Mouse (Mus musculus): ENCODE measurements around the gene Thrsp.
"Not testable (repeated sequence)": the region's sequence is repeated elsewhere in the genome, so short reads cannot be mapped to it uniquely, and the experiment has no call there.

Thrsp gene

GRCm38 (mm10) chr7:97416906-97417777, at the start of gene Thrsp:
Gene Thrsp (minus strand): TSS chr7:97417730.
- no peak for DNase-seq (ENCODE audit: low spot score in 2 of 2)

- DNase-seq (ENCODE audit: low spot score in 2 of 2) = no peak
Observed at GRCm38 (mm10) chr7:97455577-97455976, 38.0 kb upstream of the Thrsp start.

DNA sequence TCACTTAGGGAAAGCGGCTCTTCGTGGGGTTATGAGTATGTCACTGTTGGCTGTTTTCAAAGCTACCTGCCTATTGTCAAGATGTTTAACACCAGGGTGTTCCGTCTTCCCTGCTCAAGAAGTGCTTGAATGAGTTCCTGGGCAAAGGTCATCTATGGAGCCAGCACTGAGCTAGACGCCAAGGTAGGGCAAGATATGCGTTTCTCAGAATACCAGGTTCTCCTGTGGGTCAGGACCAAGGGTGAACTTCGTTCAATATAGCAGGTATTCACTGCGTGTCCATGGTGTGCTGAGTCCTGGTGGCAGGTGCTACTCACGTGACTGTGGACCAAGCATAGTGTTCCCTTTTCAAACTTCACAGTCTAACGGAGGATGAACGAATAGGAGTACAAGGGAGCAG, 37.3 kb upstream of the Thrsp start:
- no peak for DNase-seq (ENCODE audit: low spot score in 2 of 2)

DNA sequence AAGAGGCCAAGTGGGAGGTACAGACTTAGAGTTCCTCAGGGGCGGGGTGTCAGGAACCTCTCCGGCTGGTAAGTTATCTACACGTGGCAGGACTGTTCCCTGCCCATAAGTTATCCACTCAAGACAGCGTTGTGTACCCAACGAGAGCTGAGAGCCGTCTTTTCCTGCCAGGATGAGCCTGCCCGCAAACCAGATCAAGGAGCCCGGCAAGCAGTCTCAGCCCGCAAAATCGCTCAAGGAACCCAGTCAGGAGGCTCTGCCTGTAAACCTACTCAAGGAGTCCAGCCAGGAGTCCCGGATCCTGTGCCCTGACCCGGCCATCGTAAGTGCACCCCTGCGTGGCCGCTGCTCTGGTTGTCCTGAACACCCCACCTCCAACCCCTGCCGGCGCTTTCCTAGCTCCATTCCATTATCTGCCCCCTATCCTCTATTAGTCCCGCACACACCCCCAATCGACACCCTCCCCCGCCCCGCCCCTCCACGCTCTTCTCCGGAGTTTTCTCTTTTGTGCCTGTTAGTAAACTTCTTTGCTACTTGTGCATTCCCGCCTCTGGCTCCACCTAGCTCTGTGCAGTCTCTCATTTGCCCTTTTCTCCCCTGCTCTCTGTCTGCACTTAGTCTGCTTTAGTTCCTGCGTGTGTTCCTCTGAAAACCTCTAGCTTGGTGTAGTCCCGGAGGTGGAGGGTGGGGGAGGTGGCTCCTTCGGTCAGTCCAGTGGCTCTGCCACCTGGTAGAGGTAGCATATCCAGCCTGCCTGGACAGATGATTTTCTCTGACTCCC, 35.8 kb upstream of the Thrsp start:
- peak in 1 of 2 experiments; percentile 23 for DNase-seq (ENCODE audit: low spot score in 2 of 2)

DNA sequence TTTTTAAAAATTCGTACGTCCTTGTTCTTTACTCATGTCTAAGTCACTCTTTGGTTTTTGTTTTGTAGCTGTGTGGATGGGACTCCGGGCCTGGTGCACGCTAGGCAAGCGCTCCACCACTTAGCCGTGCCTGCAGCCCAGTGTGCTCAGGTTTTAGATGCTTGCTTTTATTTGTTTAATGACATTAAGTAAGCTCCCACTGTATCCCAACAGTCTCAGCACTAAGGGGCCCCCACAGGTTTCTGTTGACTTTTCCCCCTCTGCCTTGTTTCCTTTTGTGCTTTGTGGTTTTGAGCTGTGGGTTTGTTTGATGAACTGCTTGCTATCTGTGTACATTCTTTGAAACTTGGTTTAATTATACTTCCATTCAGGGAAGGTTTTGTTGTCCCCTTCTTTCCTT, 34.7 kb upstream of the Thrsp start:
- no peak for DNase-seq (ENCODE audit: low spot score in 2 of 2)

DNA sequence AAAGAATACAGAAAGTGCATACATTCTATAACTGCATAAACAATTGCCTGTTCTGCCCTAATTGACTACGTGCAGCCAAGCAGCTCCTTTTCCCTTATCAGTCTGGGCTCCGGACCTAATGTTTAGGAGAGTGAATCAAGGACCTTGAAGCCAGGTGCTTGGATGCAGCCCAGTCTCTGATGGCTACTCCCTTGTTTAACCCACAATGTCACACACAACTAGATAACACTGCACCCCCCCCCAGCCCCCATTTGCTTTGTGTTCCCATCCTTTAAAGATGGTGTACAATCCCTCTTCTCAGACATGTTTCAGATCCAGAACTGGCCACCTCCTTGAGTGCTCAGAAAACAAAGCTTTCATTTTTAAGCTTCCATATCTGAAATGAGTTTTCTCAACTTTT, 33.5 kb upstream of the Thrsp start, which contains the start of gene Kctd14:
Kctd14 (plus strand) TSS at position 301 of the 400 bp plus-strand sequence.
- not testable (repeated sequence) for DNase-seq (ENCODE audit: low spot score in 2 of 2)

DNA sequence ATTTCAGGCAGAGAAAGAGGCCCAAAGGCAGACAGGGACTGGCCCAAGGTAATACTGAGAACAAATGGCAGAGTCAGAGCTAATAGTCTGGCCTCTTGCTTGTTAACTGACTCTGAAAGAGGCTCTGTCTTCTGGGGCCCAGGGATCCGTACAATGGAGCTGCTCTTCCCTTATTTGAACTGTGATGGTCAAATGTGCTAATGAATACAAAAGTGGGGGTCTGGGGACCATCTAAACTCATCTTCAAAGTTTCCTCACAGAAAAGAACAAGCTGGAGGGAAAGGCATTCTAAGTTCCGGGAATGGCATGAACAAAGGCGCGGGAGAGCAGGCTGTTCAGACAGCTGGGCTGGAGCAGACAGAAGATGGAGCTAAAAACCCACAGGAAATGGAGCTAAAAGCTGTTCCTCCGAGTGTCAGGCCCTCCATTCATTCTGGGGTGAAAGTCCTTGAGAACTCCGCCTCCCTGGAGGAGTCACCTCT, 29.6 kb upstream of the Thrsp start:
- no peak for DNase-seq (ENCODE audit: low spot score in 2 of 2)

DNA sequence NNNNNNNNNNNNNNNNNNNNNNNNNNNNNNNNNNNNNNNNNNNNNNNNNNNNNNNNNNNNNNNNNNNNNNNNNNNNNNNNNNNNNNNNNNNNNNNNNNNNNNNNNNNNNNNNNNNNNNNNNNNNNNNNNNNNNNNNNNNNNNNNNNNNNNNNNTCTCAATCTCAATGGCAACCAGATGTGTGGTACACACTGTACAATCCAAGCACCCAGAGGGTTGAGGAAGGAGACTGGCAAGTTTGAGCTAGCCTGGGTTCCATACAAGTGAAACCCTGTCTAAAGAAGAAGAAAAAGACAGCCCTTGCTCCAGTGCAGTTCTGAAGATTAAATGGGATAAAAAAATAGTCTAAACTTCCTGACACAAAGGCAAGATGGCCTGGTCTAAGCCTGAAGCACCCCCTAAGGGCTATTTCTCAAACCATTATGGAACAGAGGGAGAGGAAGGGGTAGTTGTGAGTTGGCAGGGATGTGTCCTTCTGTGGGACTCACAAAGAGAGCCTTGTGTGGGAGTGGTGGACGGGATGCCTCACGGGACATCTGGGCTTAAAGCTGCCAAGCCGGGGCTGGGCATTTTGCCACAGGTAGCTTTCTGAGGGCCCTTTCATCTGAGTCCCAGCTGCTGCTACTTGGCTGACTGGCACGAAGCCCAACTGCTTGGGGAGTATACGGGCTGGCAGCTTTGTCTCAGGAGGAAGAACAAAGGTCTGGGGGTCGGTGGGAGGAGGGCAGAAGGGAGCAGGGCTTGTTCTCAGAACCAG, 28.8 kb upstream of the Thrsp start:
- DNase-seq (ENCODE audit: low spot score in 2 of 2) = no peak

DNA sequence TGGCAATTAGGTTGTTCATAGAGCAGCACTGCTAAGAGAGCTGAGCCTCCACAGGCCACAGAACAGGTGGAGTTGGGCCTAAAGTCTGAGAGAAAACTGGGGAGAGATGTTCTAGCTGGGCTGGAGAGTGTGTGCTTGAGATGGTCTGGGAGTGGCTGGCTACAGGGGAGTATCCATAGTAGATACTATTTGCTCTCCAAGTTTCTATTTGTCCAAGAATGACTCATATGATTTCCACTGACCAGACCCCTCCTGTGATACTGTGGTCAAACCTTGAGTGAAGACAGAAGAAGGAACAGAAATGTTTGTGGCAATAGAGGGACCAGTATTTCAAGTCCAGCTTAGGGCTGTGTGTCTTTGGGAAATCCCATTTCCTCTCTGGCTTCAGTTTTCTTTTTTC, 21.5 kb upstream of the Thrsp start:
- no peak for DNase-seq (ENCODE audit: low spot score in 2 of 2)

- DNase-seq (ENCODE audit: low spot score in 2 of 2) = no peak
Observed at GRCm38 (mm10) chr7:97434517-97434916, 17.0 kb upstream of the Thrsp start.

GRCm38 (mm10) chr7:97433517-97433916, 16.0 kb upstream of the Thrsp start:
- not testable (repeated sequence) for DNase-seq (ENCODE audit: low spot score in 2 of 2)

- no peak for DNase-seq (ENCODE audit: low spot score in 2 of 2)
Observed at GRCm38 (mm10) chr7:97429705-97430104, 12.2 kb upstream of the Thrsp start.

DNA sequence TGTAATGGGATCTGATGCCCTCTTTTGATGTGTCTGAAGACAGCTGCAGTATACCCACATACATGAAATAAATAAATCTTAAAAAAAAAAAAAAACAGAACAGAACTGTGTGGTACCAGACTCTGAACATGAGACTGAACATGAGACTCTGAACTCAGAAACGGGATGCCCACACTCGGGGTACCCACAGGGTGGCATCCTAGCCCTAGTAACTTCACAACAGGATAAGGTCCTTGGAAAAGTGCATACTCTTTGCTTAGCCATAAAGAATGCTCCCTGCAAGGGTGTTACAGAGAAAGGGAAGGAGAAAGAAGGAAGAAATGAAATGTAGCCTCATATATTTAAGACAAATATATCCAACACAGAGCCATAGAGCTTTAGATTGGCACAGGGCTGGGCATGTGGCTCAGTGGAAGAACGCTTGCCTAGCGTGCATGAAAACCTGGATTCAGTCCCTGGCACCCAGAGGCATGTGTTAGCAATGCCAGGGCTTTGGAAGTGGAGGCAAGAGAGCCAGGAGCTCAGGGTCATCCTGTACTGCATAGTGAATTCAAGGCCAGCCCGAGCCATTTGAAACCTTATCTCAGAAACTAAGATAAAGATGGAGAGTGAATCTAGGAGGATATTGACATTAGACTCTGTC, 10.4 kb upstream of the Thrsp start:
- DNase-seq (ENCODE audit: low spot score in 2 of 2) = no peak

DNA sequence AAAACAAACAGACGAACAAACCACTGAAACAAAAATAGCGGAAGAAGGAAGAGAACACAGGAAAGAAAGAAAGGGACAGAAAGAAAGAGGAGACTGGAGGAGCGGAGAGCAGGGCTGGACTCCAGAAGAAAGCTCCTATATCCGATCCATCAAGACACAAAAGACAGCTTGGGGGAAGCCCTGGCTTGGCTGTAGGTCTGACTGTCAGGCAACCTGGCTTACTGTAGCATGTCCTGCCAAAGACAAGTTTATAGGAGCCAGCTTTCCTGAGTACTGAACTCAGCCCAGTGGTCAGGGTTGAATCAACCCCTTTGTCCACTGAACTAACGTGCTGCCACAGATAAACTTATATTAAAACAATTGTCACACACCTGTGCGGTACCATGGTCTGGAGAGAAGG, 9.8 kb upstream of the Thrsp start:
- DNase-seq (ENCODE audit: low spot score in 2 of 2) = no peak

DNA sequence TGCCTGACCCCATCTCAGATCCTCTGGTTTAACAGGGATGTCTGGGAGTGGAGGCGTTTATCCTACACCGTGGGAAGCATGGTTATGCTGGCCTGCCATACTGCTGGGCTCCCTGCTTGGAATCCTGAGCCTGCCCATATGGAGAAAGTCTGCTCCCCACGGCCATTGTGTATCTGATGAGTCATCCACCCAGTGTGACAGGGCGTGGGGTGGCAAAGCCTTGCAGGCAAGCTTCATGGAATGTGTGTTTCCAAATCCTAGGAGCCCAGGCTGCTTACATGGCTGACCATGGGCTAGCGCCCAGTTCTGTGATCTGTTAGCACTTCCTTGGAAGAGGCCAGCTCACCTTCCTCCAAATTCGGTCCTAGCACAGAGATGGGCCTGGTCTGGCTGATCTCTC, 9.0 kb upstream of the Thrsp start:
- DNase-seq (ENCODE audit: low spot score in 2 of 2) = no peak

GRCm38 (mm10) chr7:97424621-97425245, 7.2 kb upstream of the Thrsp start:
- peak; percentile 70 to 84 for DNase-seq (ENCODE audit: low spot score in 2 of 2)

GRCm38 (mm10) chr7:97423754-97424153, 6.2 kb upstream of the Thrsp start:
- no peak for DNase-seq (ENCODE audit: low spot score in 2 of 2)

DNA sequence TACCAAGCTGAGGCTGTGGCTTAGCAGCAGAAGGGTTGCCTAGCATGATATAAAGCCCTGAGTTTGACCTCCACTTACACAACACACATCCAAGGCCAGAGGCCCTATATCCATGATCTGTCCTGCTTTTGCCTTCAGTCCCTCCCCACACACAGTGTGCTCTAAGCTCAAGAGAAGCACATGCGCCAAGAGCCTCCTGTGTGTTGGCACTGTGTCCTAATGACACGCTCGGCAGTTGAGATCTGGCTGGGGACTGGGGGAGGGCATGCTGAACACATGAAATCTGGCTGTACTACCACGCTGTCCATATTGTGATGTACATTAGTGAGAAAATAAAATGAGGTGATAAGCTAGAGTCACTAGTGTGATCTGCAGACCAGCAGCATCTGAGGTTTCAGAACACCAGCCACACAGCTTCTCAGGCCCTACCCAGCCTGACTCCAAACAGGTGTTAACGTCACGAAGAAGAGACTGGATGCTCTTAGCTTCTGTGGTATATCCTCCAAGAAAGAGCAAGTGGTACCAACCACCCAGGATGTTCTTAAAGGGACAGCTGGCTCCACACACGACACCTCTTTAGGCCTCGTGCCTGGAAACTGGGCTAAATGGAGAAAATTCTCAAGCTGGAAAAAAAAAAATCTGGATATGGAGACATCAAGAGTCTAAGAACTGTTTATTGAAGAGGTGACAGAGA, 3.6 kb upstream of the Thrsp start:
- DNase-seq (ENCODE audit: low spot score in 2 of 2) = no peak

- no peak for DNase-seq (ENCODE audit: low spot score in 2 of 2)
Observed at GRCm38 (mm10) chr7:97420406-97420805, 2.9 kb upstream of the Thrsp start.

- DNase-seq (ENCODE audit: low spot score in 2 of 2) = no peak
Observed at GRCm38 (mm10) chr7:97419163-97419562, 1.6 kb upstream of the Thrsp start.

Data from urinary bladder, adult 18-20 months (tissue).